Mouse (Mus musculus): ENCODE results near the gene Arsa.
A peak's percentile ranks its signal among the peaks of the same experiment; 100 is the strongest.

Gene Arsa

DNA sequence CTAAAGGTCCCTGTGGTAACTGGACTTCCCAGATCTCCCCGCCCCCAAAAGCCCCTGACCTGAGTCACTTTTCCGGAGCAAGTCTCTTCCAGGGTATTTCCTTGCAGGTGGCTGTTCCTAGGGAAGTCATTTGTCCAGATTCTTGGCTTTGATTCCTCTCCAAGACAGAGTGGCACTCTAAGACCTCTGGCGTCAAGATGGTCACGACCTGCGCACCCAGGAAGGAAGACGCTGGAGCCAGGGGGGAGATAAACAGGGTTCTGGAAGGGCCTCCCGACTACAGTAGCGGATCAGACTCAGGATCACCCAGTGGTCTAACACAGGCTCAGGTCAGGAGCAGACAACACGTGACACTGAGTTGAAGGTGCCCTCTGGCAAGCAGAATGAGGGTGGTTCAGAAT is at the start of gene Arsa:
Gene Arsa, minus strand, starts transcription at position 335 of the 401 bp plus-strand sequence.
- no peak for DNase-seq

DNA sequence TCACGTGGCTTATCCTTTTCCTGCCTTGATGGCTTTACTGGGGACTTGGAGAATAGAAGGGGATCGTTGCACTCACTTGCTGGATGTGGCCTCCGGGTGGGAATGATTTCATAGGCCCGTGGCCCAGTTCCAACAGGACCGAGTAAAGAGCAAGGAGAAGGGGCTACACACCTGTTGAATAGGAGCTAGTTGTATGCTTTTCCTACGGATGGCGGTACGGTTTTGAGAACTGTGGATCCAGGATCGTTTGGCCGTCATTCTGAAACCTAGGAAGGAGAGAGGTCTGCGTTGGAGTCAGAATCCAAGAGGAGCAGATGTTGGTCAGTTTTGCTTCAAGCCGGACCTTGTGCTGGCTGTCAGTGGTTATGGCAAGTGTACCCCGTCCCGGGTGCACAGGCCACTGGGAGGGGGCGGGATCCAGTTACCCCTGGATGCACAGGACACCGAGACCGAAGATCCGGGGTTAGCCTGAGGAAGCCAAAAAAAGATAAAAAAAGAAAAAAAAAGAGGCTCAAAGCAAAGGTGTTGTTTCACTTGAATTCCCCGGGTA is 49.6 kb upstream of the Arsa start:
- no peak for DNase-seq

DNA sequence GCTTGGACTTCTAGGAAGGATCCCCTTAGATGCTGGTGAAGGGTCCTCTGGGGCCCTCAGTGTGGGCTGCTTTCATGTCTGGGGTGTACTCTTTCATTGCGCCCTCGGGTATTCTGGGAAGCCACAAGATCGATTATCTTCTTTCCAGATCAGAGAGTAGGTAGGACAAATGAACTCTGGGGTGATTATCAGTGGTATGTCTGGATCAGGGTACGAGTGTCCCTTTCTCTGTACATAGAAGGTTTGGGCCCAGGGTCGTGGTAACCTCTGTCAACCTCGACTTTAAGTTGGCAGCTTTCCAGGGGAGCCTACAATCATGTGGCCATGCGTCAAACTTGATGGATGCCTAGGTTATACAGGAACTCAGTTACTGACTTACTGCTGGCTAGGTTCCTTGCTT is 48.7 kb upstream of the Arsa start:
- DNase-seq, result no peak

- no peak for DNase-seq
Measured at GRCm38 (mm10) chr15:89525464-89525863, 48.2 kb upstream of the Arsa start.

- DNase-seq, result no peak
Measured at GRCm38 (mm10) chr15:89524611-89525415, 47.6 kb upstream of the Arsa start.

- DNase-seq, result no peak
Measured at GRCm38 (mm10) chr15:89524001-89524571, 46.9 kb upstream of the Arsa start.

DNA sequence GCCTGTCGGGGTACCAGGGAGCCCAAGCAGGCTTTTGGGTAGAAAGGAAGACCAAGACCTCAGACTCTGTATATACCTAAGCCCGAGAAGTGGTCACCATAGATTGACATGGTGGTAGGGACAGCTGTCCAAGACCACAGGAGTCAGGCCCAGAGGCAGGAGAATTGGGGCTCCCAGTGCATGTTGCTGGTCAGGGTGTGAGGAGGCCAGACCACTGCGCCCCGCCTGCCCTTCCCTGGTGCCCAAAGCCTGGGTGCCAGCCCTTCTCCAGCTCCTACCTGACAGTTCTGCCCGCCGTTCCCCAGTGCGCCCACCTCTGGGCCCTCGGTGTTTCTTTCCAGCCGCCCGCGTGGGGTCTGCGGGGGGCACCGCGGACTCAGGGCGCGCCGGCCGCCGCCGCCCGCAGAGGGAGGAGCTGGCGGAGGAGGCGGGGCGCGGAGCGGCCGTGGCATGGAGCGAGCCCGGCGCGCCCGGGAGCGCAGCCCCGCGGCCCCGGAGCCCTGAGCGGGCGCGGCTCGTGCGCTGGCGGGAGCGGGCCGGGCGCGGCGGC is 46.1 kb upstream of the Arsa start:
- no peak for DNase-seq

DNA sequence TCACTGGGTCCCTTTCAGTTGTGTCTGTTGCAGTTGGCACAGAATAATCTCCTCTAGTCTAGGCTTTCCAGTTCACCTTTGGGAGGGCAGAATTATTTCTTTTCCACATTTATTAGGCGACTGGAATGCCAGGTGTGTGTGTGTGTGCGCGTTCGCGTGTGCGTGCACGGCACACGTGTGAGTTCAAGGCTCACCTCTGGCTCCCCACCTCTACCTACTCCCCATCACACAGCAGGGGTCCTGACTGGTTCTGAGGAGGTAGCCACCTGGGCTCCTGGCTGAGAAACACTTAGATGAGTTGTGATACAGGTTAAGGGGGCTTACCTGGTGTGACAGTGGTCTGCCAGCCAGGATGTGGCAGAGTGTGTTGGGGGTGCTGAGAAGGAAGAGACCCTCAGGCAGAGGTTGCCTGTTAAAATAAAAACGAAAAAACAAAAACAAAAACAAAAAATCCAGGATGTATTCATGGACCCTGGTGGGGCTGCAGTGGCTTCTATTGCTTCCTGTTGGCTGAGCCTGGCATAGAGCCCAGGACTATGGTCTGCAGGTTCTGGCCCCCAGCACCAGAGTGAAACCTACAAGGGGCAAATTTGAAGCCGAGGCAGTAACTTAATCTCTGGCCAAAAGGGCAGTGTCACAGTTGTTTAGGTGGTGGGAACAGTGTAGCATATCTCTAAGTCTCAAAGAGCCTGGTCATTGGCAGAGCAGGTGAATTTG is 45.5 kb upstream of the Arsa start:
- no peak for DNase-seq

GRCm38 (mm10) chr15:89521951-89522350 is 44.7 kb upstream of the Arsa start:
- DNase-seq, result no peak

DNA sequence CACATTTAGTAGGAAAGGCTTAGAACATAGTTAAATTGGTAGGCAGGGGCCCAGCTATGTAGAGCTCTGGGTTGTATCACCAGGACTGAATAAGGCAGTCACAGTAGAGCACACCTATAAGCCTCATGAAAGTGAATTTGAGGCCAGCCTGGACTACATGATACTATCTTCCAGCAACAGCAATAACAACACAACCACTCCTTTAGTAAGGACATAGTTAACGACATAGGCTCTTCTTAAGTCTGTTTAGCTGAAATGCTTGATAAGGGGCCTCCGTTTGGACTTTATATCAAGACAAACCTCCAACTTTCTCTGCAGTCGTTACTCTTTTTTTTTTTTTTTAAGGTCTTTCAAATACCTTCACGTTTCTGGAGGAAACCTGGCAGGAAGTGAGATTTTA is 35.5 kb upstream of the Arsa start:
- no peak for DNase-seq

DNA sequence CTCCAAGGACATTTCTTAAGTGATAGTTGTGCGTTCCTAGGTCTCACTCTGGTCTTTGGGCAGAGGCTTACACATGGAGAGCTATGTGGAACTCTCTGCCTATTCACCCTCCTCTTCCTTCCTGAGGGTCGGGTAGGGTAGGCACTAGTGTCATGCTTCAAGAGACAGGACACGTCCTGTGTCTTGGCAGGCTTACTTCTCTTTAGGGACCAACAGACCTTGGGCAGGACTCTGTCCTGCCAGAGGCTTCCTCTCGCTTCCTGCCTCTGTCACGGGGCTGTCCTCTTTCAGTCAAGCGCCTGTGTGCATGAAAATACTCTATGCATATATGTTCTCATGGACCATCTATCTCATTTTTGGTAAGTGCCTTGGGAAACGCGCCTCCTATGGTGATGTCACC is 30.5 kb upstream of the Arsa start:
- DNase-seq, result peak; percentile 1

DNA sequence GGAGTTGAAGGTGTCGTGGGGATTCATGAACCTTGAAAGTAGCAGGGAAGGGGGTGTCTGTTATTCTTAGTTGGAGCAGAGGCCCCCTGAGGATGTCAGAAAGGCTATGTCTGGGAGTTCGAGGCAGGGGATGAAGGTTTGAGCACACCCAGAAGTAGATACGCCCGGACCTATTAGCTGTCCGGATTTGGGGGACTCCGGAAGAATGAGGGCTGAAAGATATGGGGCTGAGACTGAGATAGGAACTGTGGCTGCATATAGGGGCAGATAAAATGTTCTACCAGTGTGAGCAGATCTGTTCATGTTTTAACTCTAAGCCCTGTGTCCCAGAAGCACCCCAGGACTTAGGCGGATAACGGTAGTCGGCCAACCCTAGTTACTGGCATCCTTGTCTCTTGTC is 27.6 kb upstream of the Arsa start:
- no peak for DNase-seq

DNA sequence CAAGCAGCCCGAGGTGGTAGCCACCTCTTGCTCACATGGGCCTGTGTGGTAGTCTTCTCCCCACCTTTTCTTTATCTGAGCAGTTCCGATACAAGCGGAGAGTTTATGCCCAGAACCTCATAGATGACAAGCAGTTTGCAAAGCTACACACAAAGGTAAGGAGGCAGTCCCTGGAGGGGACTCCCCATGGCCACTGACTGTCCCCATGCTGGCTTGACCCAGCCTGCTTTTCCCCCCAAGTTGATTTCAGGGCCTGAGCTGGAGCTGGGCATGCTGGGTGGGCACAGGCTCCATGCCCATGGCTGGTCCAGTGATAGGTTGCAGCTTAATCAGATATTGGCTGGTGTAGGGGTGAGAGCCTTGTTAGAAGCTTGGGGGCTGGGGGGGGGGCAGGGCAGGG is 24.1 kb upstream of the Arsa start:
- no peak for DNase-seq

DNA sequence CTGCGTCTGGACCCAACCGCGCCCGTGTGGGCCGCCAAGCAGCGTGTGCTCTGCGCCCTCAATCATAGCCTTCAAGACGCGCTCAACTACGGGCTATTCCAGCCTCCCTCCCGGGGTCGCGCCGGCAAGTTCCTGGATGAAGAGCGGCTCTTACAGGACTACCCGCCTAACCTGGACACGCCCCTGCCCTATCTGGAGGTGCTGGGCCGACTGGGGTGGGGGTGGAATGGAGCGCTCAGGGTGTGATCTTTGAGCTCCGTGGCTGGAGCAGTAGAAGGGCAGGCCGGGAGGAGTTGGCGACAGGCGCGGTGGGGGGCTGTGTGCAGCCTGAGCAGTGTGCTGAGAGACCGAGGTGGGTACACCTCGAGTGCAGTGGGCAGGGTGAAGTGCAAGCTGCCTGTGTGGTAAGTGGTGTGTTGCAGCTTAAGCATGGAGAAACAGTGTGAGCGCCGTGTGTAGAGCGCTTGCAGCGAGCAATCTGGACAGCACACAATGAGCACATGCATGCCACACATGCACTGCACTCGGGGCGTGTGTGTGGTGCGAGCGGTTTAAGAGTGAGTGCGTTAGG is 23.1 kb upstream of the Arsa start:
- peak; percentile 58 for DNase-seq

GRCm38 (mm10) chr15:89499784-89500220 is 22.6 kb upstream of the Arsa start:
- DNase-seq, result peak; percentile 55

DNA sequence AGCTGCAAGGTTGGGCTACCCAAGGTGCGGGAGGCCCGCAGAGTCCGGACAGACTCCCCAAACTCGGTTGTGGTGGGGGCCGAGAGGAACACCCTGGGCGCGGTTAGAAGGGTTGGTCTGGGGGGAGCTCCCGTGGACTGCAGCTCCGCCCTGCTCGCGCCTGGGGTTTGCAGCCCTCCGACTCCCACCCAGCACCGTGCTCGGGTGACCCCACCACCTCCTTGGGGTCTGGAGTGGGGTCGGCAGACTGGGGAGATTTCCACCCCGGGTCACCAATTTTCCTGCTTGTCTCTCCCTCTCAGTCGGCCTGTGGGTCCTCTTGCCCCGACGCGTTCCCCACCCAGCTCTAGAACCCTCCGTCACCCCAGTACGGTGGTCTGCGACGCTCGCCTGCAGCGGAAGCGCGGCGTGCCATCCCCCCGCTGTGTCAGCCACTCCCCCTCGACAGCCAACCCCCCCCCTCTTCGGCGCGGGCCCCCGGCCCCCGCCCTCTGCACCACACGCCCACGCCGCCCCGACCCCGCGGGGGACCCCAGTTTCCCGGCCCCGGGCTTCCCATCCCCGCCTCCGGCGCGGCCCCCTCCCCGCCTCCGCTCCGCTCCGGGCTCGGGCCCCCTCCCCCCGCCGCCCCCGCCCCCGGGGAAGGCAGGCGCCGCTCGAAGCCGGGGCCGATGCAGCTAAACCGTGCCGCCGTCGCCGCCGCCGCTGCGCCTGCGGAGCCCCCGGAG is 21.9 kb upstream of the Arsa start, which contains the start of gene Shank3:
Gene Shank3, plus strand, starts transcription at position 663 of the 728 bp plus-strand sequence.
- DNase-seq, result peak; percentile 34

- peak; percentile 26 for DNase-seq
Measured at GRCm38 (mm10) chr15:89498049-89498960, 21.1 kb upstream of the Arsa start.

DNA sequence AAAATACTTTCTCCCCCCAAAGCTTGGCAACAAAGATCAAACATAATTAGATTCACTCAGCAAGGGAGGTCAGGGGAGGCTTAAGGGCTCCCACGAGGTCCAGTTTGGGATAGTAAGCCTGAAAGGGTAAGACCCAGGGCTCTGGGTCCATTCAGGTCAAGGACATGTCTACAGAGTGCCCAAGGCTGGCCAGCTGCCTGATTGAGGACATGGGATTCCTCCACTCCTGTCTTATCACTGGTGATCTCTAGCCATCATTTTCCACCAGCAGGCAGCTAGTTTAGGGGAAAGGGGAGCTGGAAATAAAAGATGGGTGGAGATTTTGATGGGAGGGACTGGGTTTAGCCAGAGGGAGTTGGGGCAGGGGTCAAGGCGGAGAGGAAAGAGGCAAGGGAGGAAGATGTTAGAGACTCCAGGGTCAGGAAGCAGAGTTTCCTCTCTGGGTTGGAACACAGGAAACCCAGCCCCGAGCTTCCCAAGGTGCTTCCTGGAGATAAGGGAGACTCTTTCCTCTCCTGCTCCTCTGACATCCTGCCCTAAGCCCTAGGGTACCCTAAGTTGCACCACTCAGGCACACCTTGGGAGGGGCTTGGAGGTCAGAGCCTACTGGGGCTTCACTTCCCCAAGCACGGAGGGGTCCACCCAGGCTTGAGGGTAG is 20.3 kb upstream of the Arsa start:
- peak; percentile 39 for DNase-seq

- DNase-seq, result no peak
Measured at GRCm38 (mm10) chr15:89496841-89497240, 19.6 kb upstream of the Arsa start.

DNA sequence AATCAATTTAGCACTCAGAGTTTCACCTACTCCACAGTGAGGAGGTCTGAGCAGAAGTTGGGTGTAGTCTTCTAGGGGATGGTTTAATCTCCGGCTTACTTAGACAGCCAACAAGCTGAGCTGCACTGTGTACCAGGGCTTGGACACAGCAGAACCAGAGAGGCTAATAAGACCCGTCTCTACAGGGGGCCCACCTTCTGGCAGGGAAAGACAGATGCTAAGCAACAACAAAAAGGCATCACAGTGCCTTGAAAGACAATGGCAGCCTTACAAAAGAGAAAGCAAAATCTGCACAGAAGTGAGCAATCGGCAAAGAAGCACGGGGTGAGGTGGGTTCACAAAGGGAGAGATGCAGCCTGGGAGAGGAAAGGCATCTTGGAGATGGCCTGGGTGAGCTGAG is 18.9 kb upstream of the Arsa start:
- no peak for DNase-seq
